Mouse (Mus musculus): ENCODE measurements around the gene Xylt1.

Xylt1 gene

DNA sequence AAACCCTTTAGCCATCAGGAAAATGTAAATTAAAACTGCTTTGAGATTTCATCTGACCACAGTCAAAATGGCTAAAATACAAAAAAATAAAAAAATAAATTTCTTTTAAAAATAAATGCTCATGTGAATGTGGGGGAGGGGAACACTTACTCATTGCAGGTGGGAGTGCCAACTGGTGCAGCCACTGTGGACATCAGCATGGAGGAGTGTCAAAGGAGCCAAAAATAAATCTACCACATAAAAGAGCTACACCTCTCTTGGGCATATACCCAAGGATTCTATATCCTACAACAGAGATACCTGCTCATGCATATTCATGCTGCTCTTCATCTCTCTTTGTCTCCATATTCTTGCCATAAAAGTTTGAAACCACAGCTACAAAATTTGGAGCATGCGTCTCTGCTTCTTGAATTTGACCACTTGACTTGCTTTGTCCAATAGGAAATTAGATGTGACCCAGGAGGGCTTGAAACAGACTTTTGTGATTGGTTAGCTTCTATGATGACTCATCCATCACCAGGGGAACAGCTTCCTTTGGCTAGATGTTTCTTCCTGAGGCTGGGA, 317.9 kb downstream of the Xylt1 start:
- DNase-seq (ENCODE audit: low read depth, low spot score), result no peak

DNA sequence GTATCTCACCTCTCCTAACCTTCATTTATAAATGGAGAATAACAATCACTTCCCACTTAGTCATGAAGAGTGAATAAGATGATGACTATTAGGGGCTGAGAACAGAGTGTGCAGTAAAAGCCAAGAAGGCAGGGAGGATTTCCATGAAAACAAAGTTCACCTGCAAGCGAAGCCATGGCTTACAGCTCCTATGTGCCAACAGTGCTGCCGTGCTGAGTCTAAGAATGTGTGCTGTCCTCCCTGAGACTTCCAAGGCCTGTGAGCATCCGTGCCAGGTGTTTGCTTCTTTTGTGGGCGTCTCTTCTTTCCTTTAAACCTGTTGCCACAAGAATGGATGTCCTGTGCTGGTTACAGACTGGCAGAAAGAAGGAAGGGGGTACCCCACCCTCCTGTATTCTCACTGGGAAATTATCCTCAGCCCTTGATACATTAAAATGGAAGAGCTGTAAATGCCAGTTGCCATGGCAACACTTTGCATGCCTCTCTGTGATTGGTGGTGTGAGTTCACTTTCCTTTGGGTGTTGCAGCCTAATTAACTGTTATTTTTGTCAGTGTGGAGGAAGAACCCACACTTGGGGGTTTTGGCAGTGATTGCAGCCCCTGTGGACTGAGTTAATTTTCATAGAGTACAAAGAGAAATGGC, 318.7 kb downstream of the Xylt1 start:
- DNase-seq (ENCODE audit: low read depth, low spot score), result no peak

DNA sequence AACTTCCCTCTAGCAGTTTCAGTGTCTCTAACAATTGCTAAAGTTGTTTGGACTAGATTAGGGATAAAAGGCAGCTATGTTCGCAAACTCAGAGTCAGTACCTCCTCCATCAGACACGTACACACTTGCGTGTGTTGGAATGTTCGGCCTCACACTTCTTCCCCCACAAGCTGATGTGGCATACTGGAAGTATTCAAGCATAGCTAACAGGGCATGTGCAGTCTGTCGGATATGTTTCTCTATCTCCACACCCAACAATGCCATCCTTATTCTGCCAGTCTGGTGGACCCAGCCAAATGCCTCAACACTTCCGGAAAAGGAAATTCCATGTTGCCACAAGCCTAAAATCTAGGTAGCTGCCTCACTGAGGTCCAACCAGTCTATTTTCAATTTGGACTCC, 319.3 kb downstream of the Xylt1 start:
- DNase-seq (ENCODE audit: low read depth, low spot score), result no peak

DNA sequence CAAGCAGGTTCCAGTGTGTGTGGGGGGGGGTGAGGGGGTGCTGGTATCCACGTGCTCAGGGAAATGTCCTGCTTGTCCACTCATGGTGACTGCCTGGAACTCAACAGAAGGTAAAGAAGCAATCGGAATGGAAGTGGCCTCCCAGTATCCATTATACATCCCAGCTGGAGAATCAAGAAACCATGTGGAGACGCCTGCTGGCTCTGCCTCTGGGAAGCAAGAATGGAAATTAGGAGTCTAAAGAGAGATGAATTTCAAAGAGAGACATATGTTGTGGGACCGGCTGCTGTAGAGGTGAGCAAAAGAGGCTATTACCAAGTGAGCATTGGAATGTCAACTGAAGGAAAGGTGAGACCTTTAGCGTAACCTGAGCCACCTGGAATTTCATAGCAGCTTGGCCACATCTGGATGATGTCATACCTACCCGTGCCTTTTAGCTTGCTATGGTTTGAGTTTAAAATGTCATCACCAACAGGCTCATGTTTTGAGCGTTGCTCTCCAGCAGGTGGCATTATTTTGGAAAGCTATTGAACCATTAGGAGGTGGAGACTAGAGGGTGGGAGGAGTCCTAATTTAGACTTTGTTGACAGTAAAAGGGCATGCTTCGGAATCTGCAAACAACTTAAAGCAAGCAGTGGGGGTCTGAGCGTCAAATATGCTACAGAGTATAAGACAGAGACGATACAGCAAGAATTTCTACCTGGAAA, 329.3 kb downstream of the Xylt1 start:
- DNase-seq (ENCODE audit: low read depth, low spot score), result no peak

DNA sequence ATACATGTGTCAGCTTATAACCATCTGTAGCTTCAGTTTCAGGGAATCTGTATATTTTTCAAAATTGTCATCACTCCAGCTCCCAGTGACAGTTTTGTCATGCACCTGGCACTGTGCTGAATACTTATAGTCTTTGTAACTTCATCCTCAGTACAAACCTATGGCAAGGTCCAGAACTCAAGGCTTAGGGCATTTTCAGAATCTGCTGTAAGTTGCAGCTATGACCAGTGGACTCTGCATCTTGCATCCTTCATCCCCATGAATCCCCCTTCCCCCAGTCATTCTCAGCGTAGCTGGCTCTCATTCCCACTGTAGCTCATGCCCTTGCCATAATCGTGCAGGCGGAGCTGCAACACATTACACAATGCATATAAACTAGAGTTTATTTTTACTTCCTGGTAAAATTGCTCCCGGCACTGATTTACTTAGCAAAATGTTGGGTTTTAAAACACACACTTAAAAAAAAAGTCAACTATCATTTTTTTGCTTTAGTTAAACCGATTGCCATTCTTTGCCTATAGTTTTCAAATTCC, 336.2 kb downstream of the Xylt1 start:
- DNase-seq (ENCODE audit: low read depth, low spot score), result no peak

DNA sequence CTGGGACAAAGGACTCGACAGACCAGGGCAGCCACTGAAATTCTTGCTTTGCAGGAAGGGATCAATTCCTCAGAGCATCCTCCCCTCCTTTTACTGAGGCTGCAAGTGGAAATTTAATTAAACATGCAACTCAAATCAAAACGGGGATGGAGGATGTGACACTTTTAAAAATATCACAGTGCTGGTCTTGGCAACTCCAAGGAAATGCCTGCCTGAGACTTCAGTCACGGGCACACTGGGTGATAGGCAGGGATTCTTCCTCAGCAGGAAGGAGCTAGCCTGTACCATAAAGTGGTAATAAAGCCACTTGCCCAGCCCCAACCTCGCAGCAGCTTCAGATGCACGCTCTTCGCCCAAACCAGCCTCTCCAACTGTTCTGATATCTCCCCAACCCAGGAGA, 339.6 kb downstream of the Xylt1 start:
- DNase-seq (ENCODE audit: low read depth, low spot score), result no peak

All from embryo, embryonic 11.5 days (tissue).